Mouse (Mus musculus) CH12.LX (cell line): ENCODE results near the gene Mgat5b. TPM values are rescaled to one million over a fixed set of nuclear protein-coding genes. Genes with fewer than 3 reads are reported as not detected.

Experiments used
- DNase-seq: peaks from one replicate; pipeline ENCODE4 v3.0.0-alpha.2; 2013; ENCODE audit errors: extremely low read depth
- H3K27ac ChIP-seq: 2 replicates; pipeline ENCODE4 v1.5.1; 2012; ENCODE audit warnings: low read depth, mild to moderate bottlenecking, control low read depth, moderate library complexity; ENCODE audit not compliant: insufficient read depth
- H3K27me3 ChIP-seq: replicated peaks from 2 replicates; pipeline ENCODE3; 2012; ENCODE audit warnings: inconsistent platforms
- H3K36me3 ChIP-seq, 2 experiments: replicated peaks in 1 of 2; 2 replicates each; pipeline versions ENCODE3 to v1.6.1; 2012; ENCODE audit warnings: inconsistent platforms in 1 of 2, low read length in 1 of 2, mild to moderate bottlenecking in 1 of 2, mixed read lengths in 1 of 2, moderate library complexity in 1 of 2; ENCODE audit not compliant: control insufficient read depth in 1 of 2, insufficient read depth in 1 of 2
- H3K4me1 ChIP-seq, 2 experiments: 2 replicates each; pipeline ENCODE4 v1.6.1; 2012; ENCODE audit warnings: inconsistent platforms in 1 of 2, moderate library complexity in 1 of 2; ENCODE audit not compliant: insufficient read depth in 2 of 2, control insufficient read depth in 1 of 2
- H3K4me2 ChIP-seq: 2 replicates; pipeline ENCODE4 v1.6.1; 2012; ENCODE audit warnings: low read depth, mild to moderate bottlenecking, control low read depth; ENCODE audit not compliant: poor library complexity, insufficient read depth, severe bottlenecking
- H3K4me3 ChIP-seq, 3 experiments: fragments of 150-350 bp in 1 of 3; sonication (generic) in 1 of 3; replicated peaks in 1 of 3; 2 replicates each; pipeline versions ENCODE3 to v1.5.1; 2011 to 2012; ENCODE audit warnings: low read depth in 2 of 3, low read length in 2 of 3, mild to moderate bottlenecking in 2 of 3, moderate library complexity in 2 of 3, control low read depth in 1 of 3, improper control_type of control experiment in 1 of 3, inconsistent platforms in 1 of 3, mixed read lengths in 1 of 3; ENCODE audit not compliant: poor library complexity in 1 of 3
- H3K79me2 ChIP-seq: replicated peaks from 2 replicates; pipeline ENCODE4 v1.6.1; 2012; ENCODE audit warnings: mild to moderate bottlenecking, moderate library complexity; ENCODE audit not compliant: control insufficient read depth, poor library complexity, insufficient read depth, severe bottlenecking; ENCODE audit errors: extremely low read depth
- H3K9ac ChIP-seq: 2 replicates; pipeline ENCODE4 v1.6.1; 2012; ENCODE audit warnings: low read depth, mild to moderate bottlenecking, control low read depth, moderate library complexity; ENCODE audit not compliant: insufficient read depth
- H3K9me3 ChIP-seq: replicated peaks from 2 replicates; pipeline ENCODE3; 2012; ENCODE audit warnings: low read length, inconsistent platforms, mixed read lengths
- BHLHE40 ChIP-seq: IDR thresholded peaks from 2 replicates; pipeline ENCODE4 v1.6.1; 2011; ENCODE audit warnings: mild to moderate bottlenecking, low read depth, low read length, improper control_type of control experiment
- CHD1 ChIP-seq: IDR thresholded peaks from 2 replicates; pipeline ENCODE4 v1.6.1; 2012; ENCODE audit warnings: low read depth, low read length, improper control_type of control experiment, inconsistent platforms
- CTCF ChIP-seq, 2 experiments: IDR thresholded peaks in 1 of 2; conservative IDR thresholded peaks in 1 of 2; 2 replicates each; pipeline ENCODE4 v1.5.1; 2011 to 2012; ENCODE audit warnings: low read depth in 2 of 2, low read length in 2 of 2, improper control_type of control experiment in 1 of 2, inconsistent platforms in 1 of 2, mild to moderate bottlenecking in 1 of 2, moderate library complexity in 1 of 2
- E2F4 ChIP-seq: IDR thresholded peaks from 2 replicates; pipeline ENCODE4 v1.6.1; 2011; ENCODE audit warnings: low read depth, low read length, improper control_type of control experiment; ENCODE audit not compliant: insufficient replicate concordance
- EP300 ChIP-seq: IDR thresholded peaks from 2 replicates; pipeline ENCODE4 v1.6.1; 2011; ENCODE audit warnings: low read length, improper control_type of control experiment
- ETS1 ChIP-seq: conservative IDR thresholded peaks from 2 replicates; pipeline ENCODE4 v1.6.1; 2012; ENCODE audit warnings: low read depth, mild to moderate bottlenecking, inconsistent platforms, low read length, improper control_type of control experiment, moderate library complexity
- GABPA ChIP-seq: IDR thresholded peaks from 2 replicates; pipeline ENCODE4 v1.6.1; 2012; ENCODE audit warnings: low read depth, low read length, improper control_type of control experiment, inconsistent platforms; ENCODE audit not compliant: insufficient replicate concordance
- HCFC1 ChIP-seq: IDR thresholded peaks from 2 replicates; pipeline ENCODE4 v1.6.1; 2012; ENCODE audit warnings: low read depth, mild to moderate bottlenecking, inconsistent platforms, low read length, improper control_type of control experiment
- IRF4 ChIP-seq: IDR thresholded peaks from 2 replicates; pipeline ENCODE4 v1.6.1; 2014; ENCODE audit warnings: low read depth, mild to moderate bottlenecking, inconsistent platforms, low read length, improper control_type of control experiment
- JUND ChIP-seq: conservative IDR thresholded peaks from 2 replicates; pipeline ENCODE4 v1.6.1; 2011; ENCODE audit warnings: low read depth, low read length, improper control_type of control experiment
- KAT2A ChIP-seq: IDR thresholded peaks from 2 replicates; pipeline ENCODE4 v1.6.1; 2012; ENCODE audit warnings: low read length, improper control_type of control experiment, inconsistent platforms; ENCODE audit not compliant: insufficient replicate concordance
- MAX ChIP-seq: IDR thresholded peaks from 2 replicates; pipeline ENCODE4 v1.6.1; 2011; ENCODE audit warnings: low read length, improper control_type of control experiment
- MEF2A ChIP-seq: IDR thresholded peaks from 2 replicates; pipeline ENCODE4 v1.6.1; 2014; ENCODE audit warnings: low read depth, mild to moderate bottlenecking, inconsistent platforms, low read length, improper control_type of control experiment, borderline replicate concordance
- NELFE ChIP-seq: IDR thresholded peaks from 2 replicates; pipeline ENCODE4 v1.6.1; 2011; ENCODE audit warnings: low read depth, low read length, improper control_type of control experiment
- NRF1 ChIP-seq: IDR thresholded peaks from 2 replicates; pipeline ENCODE4 v1.6.1; 2014; ENCODE audit warnings: low read depth, mild to moderate bottlenecking, inconsistent platforms, low read length, improper control_type of control experiment, moderate library complexity
- PAX5 ChIP-seq: IDR thresholded peaks from 2 replicates; pipeline ENCODE4 v1.6.1; 2012; ENCODE audit warnings: low read length, inconsistent platforms, mixed read lengths
- POLR2A ChIP-seq: IDR thresholded peaks from 2 replicates; pipeline ENCODE4 v1.6.1; 2011; ENCODE audit warnings: low read depth, mild to moderate bottlenecking, improper control_type of control experiment, low read length
- POLR2AphosphoS2 ChIP-seq: IDR thresholded peaks from 2 replicates; pipeline ENCODE4 v1.6.1; 2011; ENCODE audit warnings: low read depth, low read length, improper control_type of control experiment
- RAD21 ChIP-seq: IDR thresholded peaks from 2 replicates; pipeline ENCODE4 v1.6.1; 2011; ENCODE audit warnings: low read depth, mild to moderate bottlenecking, low read length, improper control_type of control experiment, moderate library complexity
- TCF12 ChIP-seq: IDR thresholded peaks from 2 replicates; pipeline ENCODE4 v1.6.1; 2014; ENCODE audit warnings: low read depth, mild to moderate bottlenecking, inconsistent platforms, low read length, improper control_type of control experiment
- UBTF ChIP-seq: IDR thresholded peaks from 2 replicates; pipeline ENCODE4 v1.6.1; 2012; ENCODE audit warnings: low read depth, mild to moderate bottlenecking, inconsistent platforms, low read length, improper control_type of control experiment, moderate library complexity
- ZC3H11A ChIP-seq: IDR thresholded peaks from 2 replicates; pipeline ENCODE4 v1.6.1; 2012; ENCODE audit warnings: low read depth, mild to moderate bottlenecking, inconsistent platforms, low read length, improper control_type of control experiment
- ZKSCAN1 ChIP-seq: IDR thresholded peaks from 2 replicates; pipeline ENCODE4 v1.6.1; 2012; ENCODE audit warnings: low read depth, inconsistent platforms, low read length, improper control_type of control experiment, borderline replicate concordance
- ZMIZ1 ChIP-seq: IDR thresholded peaks from 2 replicates; pipeline ENCODE4 v1.6.1; 2012; ENCODE audit warnings: low read depth, mild to moderate bottlenecking, inconsistent platforms, low read length, improper control_type of control experiment
- ZNF384 ChIP-seq: IDR thresholded peaks from 2 replicates; pipeline ENCODE4 v1.6.1; 2012; ENCODE audit warnings: low read depth, low read length, improper control_type of control experiment, inconsistent platforms
- dilution Hi-C: fragments of 300-500 bp; cut with MboI; formaldehyde crosslinking; loops from 2 replicates; pipeline ENCODE4 v1.14.3; 2020; ENCODE audit warnings: low sequenced_read_pairs; ENCODE audit not compliant: extremely low pct_unique_long_range_greater_than_20kb, extremely low pct_ligation_motif_present
- in situ Hi-C: fragments of 300-500 bp; cut with MboI; formaldehyde crosslinking; loops from 3 replicates; pipeline ENCODE4 v1.14.3; 2019; ENCODE audit warnings: low sequenced_read_pairs, low pct_ligation_motif_present, low pct_unique_long_range_greater_than_20kb, mixed read lengths
- polyA plus RNA-seq: library from polyadenylated mRNA; unstranded; fragments of >175 nt; gene quantifications from 2 replicates; pipeline ENCODE4 v1.2.1, GENCODE M21; 2012; ENCODE audit warnings: low read depth; ENCODE audit not compliant: insufficient read length
- total RNA-seq, 2 experiments: library from RNA; depleted of rRNA; stranded (reverse); fragments of 300-350 nt in 1 of 2; fragments of >200 nt in 1 of 2; gene quantifications; 2 replicates each; pipeline ENCODE4 v1.2.3; 2012 to 2014

Mgat5b gene
- total and polyA plus RNA-seq, 3 experiments = not detected

- no peak overlapping the region for H3K9ac ChIP-seq
- TF ChIP-seq MAX = no peak
- TF ChIP-seq ZC3H11A = no peak
- TF ChIP-seq GABPA = no peak
- TF ChIP-seq TCF12 = no peak
- TF ChIP-seq NRF1 = no peak
- no peak for TF ChIP-seq CTCF (conservative IDR thresholded peaks at IDR 0.05 in 1 of 2, IDR thresholded peaks at IDR 0.05 in 1 of 2; ENCODE audit: low read depth in 2 of 2, low read length in 2 of 2)
- no peak for TF ChIP-seq E2F4
- no peak for TF ChIP-seq POLR2A
- TF ChIP-seq NELFE = no peak
- no peak for TF ChIP-seq RAD21
- no peak for TF ChIP-seq BHLHE40
- no peak for TF ChIP-seq HCFC1
- TF ChIP-seq IRF4 = no peak
- TF ChIP-seq PAX5 = no peak
- TF ChIP-seq MEF2A = no peak
- H3K9me3 ChIP-seq = no peaks in the 10 kb centered on the region
- dilution Hi-C loops = no loop called here
- H3K27ac ChIP-seq = no peak overlapping the region
- in situ Hi-C loops = no loop called here
- peaks cover 0 to 5% of the 10 kb centered on the region in 2 experiments; a peak in 2 of 4 replicates for H3K4me1 ChIP-seq
- no peaks in the 10 kb centered on the region for H3K36me3 ChIP-seq
- no peaks in the 10 kb centered on the region for H3K79me2 ChIP-seq
- H3K4me3 ChIP-seq = no peak overlapping the region
- H3K4me2 ChIP-seq = no peak overlapping the region
- H3K27me3 ChIP-seq = peaks cover 93% of the 10 kb centered on the region
- DNase-seq = no peak
Measured at GRCm38 (mm10) chr11:116974341-116974740, 55.7 kb downstream of the Mgat5b start.

- H3K4me1 ChIP-seq = no peaks in the 10 kb centered on the region
- peaks cover 3% of the 10 kb centered on the region for H3K9me3 ChIP-seq
- H3K36me3 ChIP-seq = no peaks in the 10 kb centered on the region
- H3K79me2 ChIP-seq = no peaks in the 10 kb centered on the region
- H3K4me3 ChIP-seq = no peak overlapping the region
- peaks cover 91% of the 10 kb centered on the region for H3K27me3 ChIP-seq
- DNase-seq = no peak
- no peak overlapping the region for H3K9ac ChIP-seq
- in situ Hi-C loops (no loop called here), dilution Hi-C loops (no loop called here)
- no peak overlapping the region for H3K4me2 ChIP-seq
- TF ChIP-seq ZNF384 (no peak), KAT2A (no peak), NRF1 (no peak), EP300 (no peak), ZKSCAN1 (no peak), JUND (no peak), ETS1 (no peak), POLR2A (no peak), ZMIZ1 (no peak), POLR2AphosphoS2 (no peak), CTCF (conservative IDR thresholded peaks at IDR 0.05 in 1 of 2, IDR thresholded peaks at IDR 0.05 in 1 of 2; ENCODE audit: low read depth in 2 of 2, low read length in 2 of 2) (no peak), CHD1 (no peak), UBTF (no peak), GABPA (no peak), RAD21 (no peak)
- TF ChIP-seq, all 38 proteins: peak for 0
- H3K27ac ChIP-seq = no peak overlapping the region
Measured at GRCm38 (mm10) chr11:116980313-116980712, 61.6 kb downstream of the Mgat5b start.
